Mouse (Mus musculus) adrenal gland, adult 8-10 months (tissue): ENCODE measurements around the gene Sult2a4. TPM values are rescaled to one million over a fixed set of nuclear protein-coding genes. Genes with fewer than 3 reads are reported as not detected.
"Not testable (repeated sequence)": the region's sequence is repeated elsewhere in the genome, so short reads cannot be mapped to it uniquely, and the experiment has no call there.

Source experiments
- DNase-seq: peaks from one replicate; pipeline ENCODE4 v3.0.0; 2022
- total RNA-seq, 4 experiments: library from RNA; stranded (reverse); gene quantifications; 2 replicates each; pipeline ENCODE4 v1.2.4; 2022

Sult2a4 gene
- total RNA-seq: not detected

GRCm38 (mm10) chr7:13989507-13989906, at the start of gene Sult2a4:
Gene Sult2a4, minus strand, starts transcription at chr7:13989607.
- DNase-seq: not testable (repeated sequence)

GRCm38 (mm10) chr7:14030831-14031230, 41.4 kb upstream of the Sult2a4 start:
- DNase-seq: not testable (repeated sequence)

GRCm38 (mm10) chr7:14013083-14013482, 23.7 kb upstream of the Sult2a4 start:
- no peak for DNase-seq

- DNase-seq: not testable (repeated sequence)
Observed at GRCm38 (mm10) chr7:14010686-14011085, 21.3 kb upstream of the Sult2a4 start.

Other genes with a start within 250 kb of the Sult2a4 start
- under 1 TPM in 1 of 4 experiments, not detected in 3; 0.49 TPM for gene Sult2a1, start 152.2 kb downstream of the Sult2a4 start, total RNA-seq
- not detected for gene Sult2a3, start 133.4 kb upstream of the Sult2a4 start, total RNA-seq